Mouse (Mus musculus) testis, adult 2 months (tissue): ENCODE data around the gene Mapre3.

Experiments used
- CTCF ChIP-seq: fragments of 200-500 bp; IDR thresholded peaks from 2 replicates; pipeline ENCODE4 v1.5.1; 2012; ENCODE audit warnings: low read depth, mild to moderate bottlenecking, inconsistent platforms, low read length, moderate library complexity; ENCODE audit not compliant: control insufficient read depth, insufficient read depth, insufficient replicate concordance
- POLR2A ChIP-seq: fragments of 200-500 bp; IDR thresholded peaks from 2 replicates; pipeline ENCODE4 v1.6.1; 2012; ENCODE audit warnings: low read depth, mild to moderate bottlenecking, inconsistent platforms, low read length, moderate library complexity; ENCODE audit not compliant: control insufficient read depth

DNA sequence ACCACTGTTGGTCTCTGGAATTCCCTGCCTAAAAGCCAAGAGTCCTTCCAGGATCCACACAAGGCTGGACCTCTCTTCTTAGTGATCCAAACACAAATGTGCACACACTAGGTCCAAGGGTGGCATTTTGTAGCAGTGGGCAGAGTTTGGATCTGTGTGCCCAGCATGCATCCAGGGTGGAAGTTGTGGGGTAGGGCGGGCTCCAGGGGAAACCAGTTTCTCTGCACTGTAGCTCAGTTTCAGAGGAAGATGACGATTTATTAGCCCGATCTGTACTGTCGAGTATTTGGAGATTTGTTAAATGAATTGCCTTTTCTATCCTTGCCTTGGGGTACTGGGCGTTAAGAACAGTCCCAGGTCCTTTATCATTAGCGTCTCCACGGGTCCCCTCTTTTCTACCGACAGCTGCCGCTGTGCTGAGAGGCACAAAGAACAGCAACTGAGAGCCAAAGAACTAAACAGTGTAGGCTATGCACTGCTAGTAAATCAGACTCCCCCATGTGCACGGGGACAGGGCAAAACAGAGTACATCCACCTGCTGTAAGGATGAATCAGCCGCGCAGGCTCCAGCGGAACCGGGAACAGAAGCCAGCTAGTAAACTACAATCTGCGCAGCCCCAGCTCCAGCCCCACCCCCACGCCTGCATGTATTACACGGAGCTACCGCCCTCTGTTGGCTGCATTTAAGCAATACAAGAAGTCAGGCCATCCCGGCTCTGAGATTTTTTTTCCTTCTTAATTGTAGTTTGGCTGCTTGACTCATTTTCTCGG lies 39.7 kb upstream of the Mapre3 start:
- peak; percentile 71; the same call in 1 of the 2 replicates for TF ChIP-seq CTCF
- TF ChIP-seq POLR2A: no peak
